Mouse (Mus musculus) embryonic facial prominence, embryonic 11.5 days (tissue): ENCODE results near the gene Jmjd6. TPM values are rescaled to one million over a fixed set of nuclear protein-coding genes. Genes with fewer than 3 reads are reported as not detected.

Experiments
- ATAC-seq: fragments of 200-750 bp; cut with Nextera tagmentation; replicated peaks from 2 replicates; pipeline ENCODE4 v1.8.0; 2017; ENCODE audit warnings: low read depth; ENCODE audit not compliant: insufficient number of reproducible peaks, low FRiP score, low TSS enrichment
- DNase-seq: peaks from one replicate; pipeline ENCODE4 v3.0.0-alpha.2; 2015; ENCODE audit warnings: low spot score
- H3K27ac ChIP-seq: fragments of 300-500 bp; sonication (generic); replicated peaks from 2 replicates; pipeline ENCODE4 v1.5.1; 2014; ENCODE audit warnings: mild to moderate bottlenecking, low read depth, low read length, control low read depth
- H3K27me3 ChIP-seq: fragments of 300-500 bp; sonication (generic); 2 replicates; pipeline ENCODE4 v1.6.1; 2014; ENCODE audit warnings: mild to moderate bottlenecking, low read length, moderate library complexity, mixed read lengths; ENCODE audit not compliant: control insufficient read depth, insufficient read depth
- H3K36me3 ChIP-seq: fragments of 300-500 bp; sonication (generic); replicated peaks from 2 replicates; pipeline ENCODE4 v1.6.1; 2014; ENCODE audit warnings: low read depth, mild to moderate bottlenecking, low read length, moderate library complexity, mixed read lengths; ENCODE audit not compliant: control insufficient read depth, insufficient read depth
- H3K4me1 ChIP-seq: fragments of 300-500 bp; sonication (generic); 2 replicates; pipeline ENCODE4 v1.6.1; 2014; ENCODE audit warnings: low read length, mixed read lengths; ENCODE audit not compliant: control insufficient read depth, insufficient read depth
- H3K4me2 ChIP-seq: fragments of 300-500 bp; sonication (generic); 2 replicates; pipeline ENCODE4 v1.6.1; 2014; ENCODE audit warnings: low read depth, mild to moderate bottlenecking, control low read depth, low read length, moderate library complexity
- H3K4me3 ChIP-seq: fragments of 300-500 bp; sonication (generic); 2 replicates; pipeline ENCODE4 v1.5.1; 2014; ENCODE audit warnings: low read depth, low read length, control low read depth
- H3K9ac ChIP-seq: fragments of 300-500 bp; sonication (generic); replicated peaks from 2 replicates; pipeline ENCODE4 v1.6.1; 2014; ENCODE audit warnings: mild to moderate bottlenecking, control low read depth, low read length
- H3K9me3 ChIP-seq: fragments of 300-500 bp; sonication (generic); replicated peaks from 2 replicates; pipeline ENCODE4 v1.6.1; 2016; ENCODE audit warnings: mild to moderate bottlenecking, low read length, inconsistent platforms, mixed read lengths; ENCODE audit not compliant: control insufficient read depth
- WGBS: fragments of 180-500 bp; shearing (Covaris S2); extraction: QIAGEN DNeasy Blood & Tissue Kit; methylation state at CpG from one replicate; pipeline ENCODE4 v1.1.7; 2014; 5-methylcytosine and 5-hydroxymethylcytosine counted together
- polyA plus RNA-seq: library from polyadenylated mRNA; unstranded; fragments of >200 nt; fragmentation: Nextera tagmentation; extraction: Ambion mirVana; gene quantifications from 2 replicates; pipeline ENCODE4 v1.2.1, GENCODE M21; 2014

The Jmjd6 gene
- polyA plus RNA-seq, 1 experiment from 2014 or later, result 74.2 TPM

GRCm38 (mm10) chr11:116857183-116857850 lies 14.1 kb upstream of the Jmjd6 start:
- Histone ChIP-seq H3K9ac (no peak overlapping the region), H3K27me3 (no peaks in the 10 kb centered on the region), H3K4me1 (no peaks in the 10 kb centered on the region), H3K36me3 (peaks cover 4% of the 10 kb centered on the region), H3K4me3 (no peak overlapping the region), H3K4me2 (no peak overlapping the region), H3K9me3 (no peaks in the 10 kb centered on the region), H3K27ac (no peak overlapping the region)
- DNase-seq, result peak; percentile 68
- WGBS, result 51% methylated on average over 12 of the region's 12 CpGs
- no peak for ATAC-seq

GRCm38 (mm10) chr11:116854279-116854678 lies 11.0 kb upstream of the Jmjd6 start:
- Histone ChIP-seq H3K36me3 (peaks cover 6% of the 10 kb centered on the region), H3K4me1 (no peaks in the 10 kb centered on the region), H3K9ac (peak overlapping the region; percentile 87; the same call in 1 of the 2 replicates), H3K27ac (no peak overlapping the region; the same call in 1 of the 2 replicates), H3K4me3 (peak overlapping the region; percentile 99), H3K4me2 (peak overlapping the region; percentile 66), H3K27me3 (no peaks in the 10 kb centered on the region), H3K9me3 (no peaks in the 10 kb centered on the region)
- WGBS, result 35% methylated on average over 10 of the region's 10 CpGs
- ATAC-seq (no peak), DNase-seq (no peak)

- Histone ChIP-seq H3K4me2 (peak overlapping the region; percentile 66), H3K27me3 (no peaks in the 10 kb centered on the region), H3K9me3 (no peaks in the 10 kb centered on the region), H3K27ac (peak overlapping the region; percentile 97), H3K9ac (peak overlapping the region; percentile 87), H3K4me1 (no peaks in the 10 kb centered on the region), H3K36me3 (peaks cover 3% of the 10 kb centered on the region), H3K4me3 (peak overlapping the region; percentile 99)
- DNase-seq (peak; percentile 98), ATAC-seq (peak; percentile 84)
- under 1% methylated on average over 36 of the region's 36 CpGs for WGBS
These were observed 10.3 kb upstream of the Jmjd6 start for GRCm38 (mm10) chr11:116853512-116853928.

GRCm38 (mm10) chr11:116852891-116853511 lies 9.8 kb upstream of the Jmjd6 start, which contains the start of gene Srsf2:
Srsf2 (minus strand) TSS chr11:116853094.
- Histone ChIP-seq H3K27me3 (no peaks in the 10 kb centered on the region), H3K4me2 (peak within 1 kb of the TSS; percentile 77), H3K9me3 (no peaks in the 10 kb centered on the region), H3K36me3 (peaks cover 3% of the 10 kb centered on the region), H3K4me3 (peak within 1 kb of the TSS; percentile 99), H3K27ac (peak within 1 kb of the TSS; percentile 97), H3K4me1 (no peaks in the 10 kb centered on the region), H3K9ac (peak within 1 kb of the TSS; percentile 99)
- DNase-seq, result peak; percentile 97
- peak; percentile 90 for ATAC-seq
- under 1% methylated on average over 63 of the region's 74 CpGs for WGBS

DNA sequence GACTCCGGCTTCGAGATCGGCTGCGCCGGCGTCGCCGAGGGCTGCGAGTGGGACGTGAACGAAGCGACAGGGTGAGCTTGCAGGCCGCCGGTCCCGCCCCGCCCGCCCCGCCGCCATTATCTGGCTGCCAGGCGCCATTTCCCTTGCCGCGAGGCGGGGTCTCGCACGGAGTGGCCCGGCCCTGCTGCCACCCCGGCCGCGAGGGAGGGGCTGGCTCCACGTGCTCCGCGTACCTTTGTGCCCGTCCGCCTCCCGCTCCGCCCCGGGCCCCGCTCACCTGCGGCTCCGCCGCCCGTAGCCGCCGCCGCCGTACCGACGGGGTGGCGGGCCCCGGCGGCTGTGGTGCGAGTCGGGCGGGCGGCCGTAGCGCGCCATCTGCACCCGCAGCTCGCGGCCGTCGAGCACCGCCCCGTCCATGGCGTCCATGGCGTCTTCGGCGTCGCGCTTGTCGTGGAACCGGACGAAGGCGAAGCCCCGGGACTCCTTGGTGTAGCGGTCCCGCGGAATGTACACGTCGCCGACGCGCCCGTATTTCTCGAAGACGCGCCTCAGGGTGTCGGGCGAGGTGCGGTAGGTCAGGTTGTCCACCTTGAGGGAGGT lies 9.1 kb upstream of the Jmjd6 start, which contains the start of gene Mfsd11:
Gene Mfsd11 (plus strand): TSS at position 150 of the 600 bp plus-strand sequence.
- H3K4me3 ChIP-seq, result peak within 1 kb of the TSS; percentile 99
- peak within 1 kb of the TSS; percentile 77 for H3K4me2 ChIP-seq
- peaks cover 3% of the 10 kb centered on the region for H3K36me3 ChIP-seq
- DNase-seq, result peak; percentile 77
- H3K27me3 ChIP-seq, result no peaks in the 10 kb centered on the region
- ATAC-seq, result peak; percentile 72
- no peaks in the 10 kb centered on the region for H3K9me3 ChIP-seq
- H3K4me1 ChIP-seq, result no peaks in the 10 kb centered on the region
- H3K27ac ChIP-seq, result peak within 1 kb of the TSS; percentile 97
- H3K9ac ChIP-seq, result peak within 1 kb of the TSS; percentile 99
- WGBS, result under 1% methylated on average over 80 of the region's 91 CpGs

DNA sequence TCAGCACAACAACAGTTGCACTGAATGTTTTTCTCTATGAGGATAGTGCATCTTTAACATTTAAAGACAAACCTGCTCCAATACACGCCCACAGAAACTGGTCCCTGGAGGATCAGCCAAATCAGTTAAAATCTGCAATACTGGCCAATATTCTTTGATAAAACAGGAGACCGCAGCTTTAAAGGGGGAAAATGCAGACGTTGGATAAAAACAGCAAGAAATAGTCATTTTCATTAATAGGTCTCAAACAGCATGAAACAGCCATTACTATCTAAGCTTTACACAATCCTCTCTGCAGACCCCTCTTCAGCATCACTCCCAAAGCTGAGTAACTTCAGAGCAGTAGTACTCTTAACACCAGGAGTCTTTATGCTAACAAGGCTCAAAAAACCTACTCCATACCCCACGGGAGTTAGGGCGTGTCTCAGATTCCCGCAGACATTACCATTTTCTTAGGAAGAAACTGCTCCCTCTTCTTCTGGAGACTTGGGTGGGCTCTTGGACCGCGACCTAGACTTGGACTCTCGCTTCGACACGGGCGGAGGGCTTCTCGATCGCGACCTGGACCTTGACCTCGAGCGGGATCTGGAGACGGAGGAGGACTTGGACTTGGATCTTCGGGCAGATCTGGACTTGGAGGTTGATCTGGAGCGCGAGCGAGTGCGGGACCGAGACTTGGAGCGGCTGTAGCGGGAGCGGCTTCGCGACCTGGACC lies 8.5 kb upstream of the Jmjd6 start:
- H3K27ac ChIP-seq, result peak overlapping the region; percentile 97
- H3K36me3 ChIP-seq, result peaks cover 3% of the 10 kb centered on the region
- DNase-seq, result peak; percentile 18
- peak overlapping the region; percentile 99 for H3K9ac ChIP-seq
- H3K4me1 ChIP-seq, result no peaks in the 10 kb centered on the region
- H3K27me3 ChIP-seq, result no peaks in the 10 kb centered on the region
- WGBS, result under 1% methylated on average over 27 of the region's 29 CpGs
- no peak; the same call in 1 of the 2 replicates for ATAC-seq
- H3K4me3 ChIP-seq, result peak overlapping the region; percentile 99
- H3K4me2 ChIP-seq, result peak overlapping the region; percentile 77
- no peaks in the 10 kb centered on the region for H3K9me3 ChIP-seq

- no peak for ATAC-seq
- no peaks in the 10 kb centered on the region for H3K4me1 ChIP-seq
- H3K4me3 ChIP-seq, result peak overlapping the region; percentile 99
- no peak overlapping the region for H3K27ac ChIP-seq
- peak overlapping the region; percentile 77 for H3K4me2 ChIP-seq
- no peaks in the 10 kb centered on the region for H3K27me3 ChIP-seq
- peak overlapping the region; percentile 99 for H3K9ac ChIP-seq
- no peak for DNase-seq
- 46% methylated on average over 6 of the region's 6 CpGs for WGBS
- H3K36me3 ChIP-seq, result peaks cover 3% of the 10 kb centered on the region
- H3K9me3 ChIP-seq, result no peaks in the 10 kb centered on the region
These were observed 7.7 kb upstream of the Jmjd6 start for GRCm38 (mm10) chr11:116850833-116851477.
